Mouse (Mus musculus) MEL (cell line): ENCODE measurements around the gene Olfr642.

Source experiments
- CTCF ChIP-seq, 3 experiments: IDR thresholded peaks in 2 of 3; conservative IDR thresholded peaks in 1 of 3; 2 replicates each; pipeline ENCODE4 v1.5.1; 2011 to 2012; ENCODE audit warnings: low read length in 3 of 3, low read depth in 2 of 3, mild to moderate bottlenecking in 2 of 3, improper control_type of control experiment in 1 of 3, inconsistent platforms in 1 of 3, mixed read lengths in 1 of 3, moderate library complexity in 1 of 3; ENCODE audit not compliant: control insufficient read depth in 1 of 3, insufficient read depth in 1 of 3, poor library complexity in 1 of 3, severe bottlenecking in 1 of 3
- GABPA ChIP-seq: IDR thresholded peaks from 2 replicates; pipeline ENCODE4 v1.6.1; 2012; ENCODE audit warnings: low read depth, mild to moderate bottlenecking, inconsistent platforms, low read length, improper control_type of control experiment, moderate library complexity
- HCFC1 ChIP-seq: IDR thresholded peaks from 2 replicates; pipeline ENCODE4 v1.6.1; 2012; ENCODE audit warnings: low read depth, mild to moderate bottlenecking, inconsistent platforms, low read length, improper control_type of control experiment, moderate library complexity
- MYC ChIP-seq: IDR thresholded peaks from 2 replicates; pipeline ENCODE4 v1.6.1; 2011; ENCODE audit warnings: low read depth, mild to moderate bottlenecking, low read length, improper control_type of control experiment, moderate library complexity
- POLR2A ChIP-seq, 2 experiments: IDR thresholded peaks; 2 replicates each; pipeline ENCODE4 v1.6.1; 2011 to 2012; ENCODE audit warnings: low read length in 2 of 2, mild to moderate bottlenecking in 2 of 2, control low read depth in 1 of 2, improper control_type of control experiment in 1 of 2, low read depth in 1 of 2, moderate library complexity in 1 of 2; ENCODE audit not compliant: control insufficient read depth in 1 of 2, insufficient read depth in 1 of 2, poor library complexity in 1 of 2
- POLR2AphosphoS5 ChIP-seq: IDR thresholded peaks from 2 replicates; pipeline ENCODE4 v1.6.1; 2012; ENCODE audit warnings: low read depth, borderline replicate concordance, mild to moderate bottlenecking, inconsistent platforms, low read length, moderate library complexity, mixed read lengths
- RAD21 ChIP-seq: IDR thresholded peaks from 2 replicates; pipeline ENCODE4 v1.6.1; 2011; ENCODE audit warnings: mild to moderate bottlenecking, low read depth, low read length, improper control_type of control experiment
- SIN3A ChIP-seq: IDR thresholded peaks from 2 replicates; pipeline ENCODE4 v1.6.1; 2012; ENCODE audit warnings: low read length, improper control_type of control experiment, inconsistent platforms
- TCF12 ChIP-seq: IDR thresholded peaks from 2 replicates; pipeline ENCODE4 v1.6.1; 2014; ENCODE audit warnings: low read depth, mild to moderate bottlenecking, inconsistent platforms, low read length, improper control_type of control experiment, moderate library complexity
- USF1 ChIP-seq: IDR thresholded peaks from 2 replicates; pipeline ENCODE4 v1.6.1; 2014; ENCODE audit warnings: low read depth, mild to moderate bottlenecking, inconsistent platforms, low read length, improper control_type of control experiment, moderate library complexity
- USF2 ChIP-seq, 2 experiments: IDR thresholded peaks; 2 replicates each; pipeline ENCODE4 v1.6.1; 2011 to 2012; ENCODE audit warnings: improper control_type of control experiment in 2 of 2, low read length in 2 of 2, borderline replicate concordance in 1 of 2, inconsistent platforms in 1 of 2, low read depth in 1 of 2, mild to moderate bottlenecking in 1 of 2; ENCODE audit not compliant: insufficient read depth in 1 of 2

DNA sequence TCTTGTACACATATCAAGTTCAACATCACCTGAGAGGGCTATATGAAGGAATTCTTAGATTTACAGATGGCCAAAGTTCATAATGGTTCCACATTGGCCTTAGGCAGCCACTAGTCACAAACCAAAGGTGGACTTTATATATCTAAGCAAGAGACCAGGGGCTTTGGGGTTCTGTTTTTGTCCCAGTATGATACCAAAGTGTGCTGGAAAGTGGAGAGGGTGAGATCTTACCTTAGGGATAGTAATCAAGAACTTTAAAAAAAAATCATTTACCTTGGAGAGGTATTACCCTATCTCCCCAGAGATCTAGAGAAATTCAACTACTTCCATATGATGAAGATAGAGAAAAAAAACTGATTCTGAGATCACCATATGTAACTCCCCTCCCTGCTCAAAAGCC lies 35.3 kb downstream of the Olfr642 start, which contains the start of gene Olfr639:
- TF ChIP-seq TCF12: no peak
- no peak for TF ChIP-seq POLR2AphosphoS5
- no peak for TF ChIP-seq GABPA
- no peak for TF ChIP-seq USF2 (IDR thresholded peaks at IDR 0.05; ENCODE audit: borderline replicate concordance in 1 of 2, insufficient read depth in 1 of 2, low read depth in 1 of 2, low read length in 2 of 2)
- TF ChIP-seq MYC: no peak
- no peak for TF ChIP-seq POLR2A (IDR thresholded peaks at IDR 0.05; ENCODE audit: control insufficient read depth in 1 of 2, insufficient read depth in 1 of 2, low read depth in 1 of 2, low read length in 2 of 2, poor library complexity in 1 of 2)
- no peak for TF ChIP-seq USF1
- TF ChIP-seq HCFC1: no peak
- no peak for TF ChIP-seq CTCF (IDR thresholded peaks at IDR 0.05 in 2 of 3, conservative IDR thresholded peaks at IDR 0.05 in 1 of 3; ENCODE audit: control insufficient read depth in 1 of 3, insufficient read depth in 1 of 3, low read depth in 2 of 3, low read length in 3 of 3, poor library complexity in 1 of 3, severe bottlenecking in 1 of 3)
- no peak for TF ChIP-seq RAD21
- no peak for TF ChIP-seq SIN3A
